Mouse (Mus musculus) MEL (cell line): ENCODE measurements at regions not wholly inside any gene's neighbourhood (a gene's known extent, or its start where the extent isn't known, plus 50 kb on each side); places are given as distances from the start of the nearest gene placed in this dataset.

ENCODE experiments used
- DNase-seq: peaks from one replicate; pipeline ENCODE4 v3.0.0; 2011; ENCODE audit warnings: low read depth, low spot score
- H3K27ac ChIP-seq: 2 replicates; pipeline ENCODE4 v1.5.1; 2012; ENCODE audit warnings: low read depth, mild to moderate bottlenecking, control low read depth, low read length, moderate library complexity; ENCODE audit not compliant: control insufficient read depth
- H3K27me3 ChIP-seq, 2 experiments: fragments of 150-350 bp in 1 of 2; sonication (generic) in 1 of 2; 2 replicates each; pipeline ENCODE4 v1.6.1; 2012; ENCODE audit warnings: low read length in 2 of 2, mild to moderate bottlenecking in 2 of 2, improper control_type of control experiment in 1 of 2, moderate library complexity in 1 of 2; ENCODE audit not compliant: insufficient read depth in 2 of 2, control insufficient read depth in 1 of 2
- H3K36me3 ChIP-seq, 2 experiments: 2 replicates each; pipeline ENCODE4 v1.6.1; 2012 to 2014; ENCODE audit warnings: low read length in 2 of 2, improper control_type of control experiment in 1 of 2, inconsistent platforms in 1 of 2, mild to moderate bottlenecking in 1 of 2; ENCODE audit not compliant: insufficient read depth in 2 of 2, control insufficient read depth in 1 of 2
- H3K4me1 ChIP-seq, 2 experiments: fragments of 150-350 bp in 1 of 2; sonication (generic) in 1 of 2; 2 replicates each; pipeline ENCODE4 v1.6.1; 2012; ENCODE audit warnings: low read length in 2 of 2, improper control_type of control experiment in 1 of 2, mild to moderate bottlenecking in 1 of 2; ENCODE audit not compliant: insufficient read depth in 2 of 2, control insufficient read depth in 1 of 2
- H3K4me3 ChIP-seq, 2 experiments: fragments of 150-350 bp in 1 of 2; sonication (generic) in 1 of 2; 2 replicates each; pipeline ENCODE4 v1.5.1; 2012; ENCODE audit warnings: low read depth in 2 of 2, low read length in 2 of 2, mild to moderate bottlenecking in 2 of 2, moderate library complexity in 2 of 2, control low read depth in 1 of 2, improper control_type of control experiment in 1 of 2; ENCODE audit not compliant: control insufficient read depth in 1 of 2, insufficient read depth in 1 of 2
- H3K79me2 ChIP-seq: 2 replicates; pipeline ENCODE4 v1.6.1; 2012; ENCODE audit warnings: mild to moderate bottlenecking, low read length, moderate library complexity; ENCODE audit not compliant: control insufficient read depth, poor library complexity, insufficient read depth
- H3K9ac ChIP-seq: 2 replicates; pipeline ENCODE4 v1.6.1; 2012; ENCODE audit warnings: low read depth, mild to moderate bottlenecking, control low read depth, low read length, moderate library complexity; ENCODE audit not compliant: control insufficient read depth, poor library complexity, severe bottlenecking
- H3K9me3 ChIP-seq: fragments of 150-350 bp; sonication (generic); replicated peaks from 2 replicates; pipeline ENCODE4 v1.6.1; 2012; ENCODE audit warnings: mild to moderate bottlenecking, low read length, improper control_type of control experiment, moderate library complexity; ENCODE audit not compliant: insufficient read depth
- CHD2 ChIP-seq: IDR thresholded peaks from 2 replicates; pipeline ENCODE4 v1.6.1; 2011; ENCODE audit warnings: low read length, improper control_type of control experiment
- CTCF ChIP-seq, 3 experiments: IDR thresholded peaks in 2 of 3; conservative IDR thresholded peaks in 1 of 3; 2 replicates each; pipeline ENCODE4 v1.5.1; 2011 to 2012; ENCODE audit warnings: low read length in 3 of 3, low read depth in 2 of 3, mild to moderate bottlenecking in 2 of 3, improper control_type of control experiment in 1 of 3, inconsistent platforms in 1 of 3, mixed read lengths in 1 of 3, moderate library complexity in 1 of 3; ENCODE audit not compliant: control insufficient read depth in 1 of 3, insufficient read depth in 1 of 3, poor library complexity in 1 of 3, severe bottlenecking in 1 of 3
- E2F4 ChIP-seq: IDR thresholded peaks from 2 replicates; pipeline ENCODE4 v1.6.1; 2011; ENCODE audit warnings: low read depth, low read length, improper control_type of control experiment, borderline replicate concordance
- ELF1 ChIP-seq: IDR thresholded peaks from 2 replicates; pipeline ENCODE4 v1.6.1; 2014; ENCODE audit warnings: low read depth, mild to moderate bottlenecking, inconsistent platforms, low read length, improper control_type of control experiment, moderate library complexity
- ETS1 ChIP-seq: IDR thresholded peaks from 2 replicates; pipeline ENCODE4 v1.6.1; 2012; ENCODE audit warnings: low read depth, mild to moderate bottlenecking, inconsistent platforms, low read length, improper control_type of control experiment, moderate library complexity
- GABPA ChIP-seq: IDR thresholded peaks from 2 replicates; pipeline ENCODE4 v1.6.1; 2012; ENCODE audit warnings: low read depth, mild to moderate bottlenecking, inconsistent platforms, low read length, improper control_type of control experiment, moderate library complexity
- GATA1 ChIP-seq: IDR thresholded peaks from 2 replicates; pipeline ENCODE4 v1.6.1; 2011; ENCODE audit warnings: low read depth, low read length, improper control_type of control experiment
- KAT2A ChIP-seq: conservative IDR thresholded peaks from 2 replicates; pipeline ENCODE4 v1.6.1; 2012; ENCODE audit warnings: low read depth, low read length, improper control_type of control experiment, inconsistent platforms
- MAFK ChIP-seq: IDR thresholded peaks from 2 replicates; pipeline ENCODE4 v1.6.1; 2011; ENCODE audit warnings: low read depth, mild to moderate bottlenecking, low read length, improper control_type of control experiment, borderline replicate concordance
- MAX ChIP-seq: IDR thresholded peaks from 2 replicates; pipeline ENCODE4 v1.6.1; 2011; ENCODE audit warnings: low read length, improper control_type of control experiment
- MAZ ChIP-seq: IDR thresholded peaks from 2 replicates; pipeline ENCODE4 v1.6.1; 2012; ENCODE audit warnings: low read depth, mild to moderate bottlenecking, inconsistent platforms, low read length, improper control_type of control experiment
- MXI1 ChIP-seq: IDR thresholded peaks from 2 replicates; pipeline ENCODE4 v1.6.1; 2011; ENCODE audit warnings: mild to moderate bottlenecking, low read depth, low read length, improper control_type of control experiment
- MYB ChIP-seq: IDR thresholded peaks from 2 replicates; pipeline ENCODE4 v1.6.1; 2011; ENCODE audit warnings: mild to moderate bottlenecking, low read depth, low read length, improper control_type of control experiment
- NELFE ChIP-seq: IDR thresholded peaks from 2 replicates; pipeline ENCODE4 v1.6.1; 2011; ENCODE audit warnings: low read depth, low read length, improper control_type of control experiment
- POLR2AphosphoS2 ChIP-seq: IDR thresholded peaks from 2 replicates; pipeline ENCODE4 v1.6.1; 2011; ENCODE audit warnings: low read length, improper control_type of control experiment
- POLR2AphosphoS5 ChIP-seq: IDR thresholded peaks from 2 replicates; pipeline ENCODE4 v1.6.1; 2012; ENCODE audit warnings: low read depth, borderline replicate concordance, mild to moderate bottlenecking, inconsistent platforms, low read length, moderate library complexity, mixed read lengths
- RAD21 ChIP-seq: IDR thresholded peaks from 2 replicates; pipeline ENCODE4 v1.6.1; 2011; ENCODE audit warnings: mild to moderate bottlenecking, low read depth, low read length, improper control_type of control experiment
- SMC3 ChIP-seq: IDR thresholded peaks from 2 replicates; pipeline ENCODE4 v1.6.1; 2011; ENCODE audit warnings: low read depth, low read length, improper control_type of control experiment
- TAL1 ChIP-seq: IDR thresholded peaks from 2 replicates; pipeline ENCODE4 v1.6.1; 2012; ENCODE audit warnings: mild to moderate bottlenecking, inconsistent platforms, low read length, moderate library complexity, mixed read lengths
- TBP ChIP-seq: IDR thresholded peaks from 2 replicates; pipeline ENCODE4 v1.8.0; 2011; ENCODE audit warnings: low read depth, low read length, improper control_type of control experiment
- TCF12 ChIP-seq: IDR thresholded peaks from 2 replicates; pipeline ENCODE4 v1.6.1; 2014; ENCODE audit warnings: low read depth, mild to moderate bottlenecking, inconsistent platforms, low read length, improper control_type of control experiment, moderate library complexity
- UBTF ChIP-seq: IDR thresholded peaks from 2 replicates; pipeline ENCODE4 v1.6.1; 2012; ENCODE audit warnings: low read depth, mild to moderate bottlenecking, inconsistent platforms, low read length, improper control_type of control experiment, moderate library complexity, borderline replicate concordance; ENCODE audit not compliant: insufficient read depth
- USF2 ChIP-seq, 2 experiments: IDR thresholded peaks; 2 replicates each; pipeline ENCODE4 v1.6.1; 2011 to 2012; ENCODE audit warnings: improper control_type of control experiment in 2 of 2, low read length in 2 of 2, borderline replicate concordance in 1 of 2, inconsistent platforms in 1 of 2, low read depth in 1 of 2, mild to moderate bottlenecking in 1 of 2; ENCODE audit not compliant: insufficient read depth in 1 of 2
- ZC3H11A ChIP-seq: IDR thresholded peaks from 2 replicates; pipeline ENCODE4 v1.6.1; 2012; ENCODE audit warnings: low read depth, mild to moderate bottlenecking, inconsistent platforms, low read length, improper control_type of control experiment
- ZKSCAN1 ChIP-seq: IDR thresholded peaks from 2 replicates; pipeline ENCODE4 v1.6.1; 2012; ENCODE audit warnings: low read depth, mild to moderate bottlenecking, inconsistent platforms, low read length, improper control_type of control experiment, moderate library complexity
- ZMIZ1 ChIP-seq: IDR thresholded peaks from 2 replicates; pipeline ENCODE4 v1.6.1; 2012; ENCODE audit warnings: low read depth, mild to moderate bottlenecking, inconsistent platforms, low read length, improper control_type of control experiment, moderate library complexity
- ZNF384 ChIP-seq: IDR thresholded peaks from 2 replicates; pipeline ENCODE4 v1.6.1; 2012; ENCODE audit warnings: low read depth, mild to moderate bottlenecking, inconsistent platforms, low read length, improper control_type of control experiment

GRCm38 (mm10) chr13:115266164-115266563 lies 164.4 kb upstream of the Itga1 start:
- H3K9ac ChIP-seq = no peak overlapping the region
- DNase-seq = no peak
- H3K4me1 ChIP-seq = no peaks in the 10 kb centered on the region
- no peaks in the 10 kb centered on the region for H3K27me3 ChIP-seq
- no peaks in the 10 kb centered on the region for H3K9me3 ChIP-seq
- H3K4me3 ChIP-seq = no peak overlapping the region
- H3K79me2 ChIP-seq = no peaks in the 10 kb centered on the region
- TF ChIP-seq GABPA (no peak), CTCF (IDR thresholded peaks at IDR 0.05 in 2 of 3, conservative IDR thresholded peaks at IDR 0.05 in 1 of 3; ENCODE audit: control insufficient read depth in 1 of 3, insufficient read depth in 1 of 3, low read depth in 2 of 3, low read length in 3 of 3, poor library complexity in 1 of 3, severe bottlenecking in 1 of 3) (no peak), RAD21 (no peak), KAT2A (no peak), POLR2AphosphoS2 (no peak), MYB (no peak), MAFK (no peak), ZMIZ1 (no peak), USF2 (IDR thresholded peaks at IDR 0.05; ENCODE audit: borderline replicate concordance in 1 of 2, insufficient read depth in 1 of 2, low read depth in 1 of 2, low read length in 2 of 2) (no peak), TAL1 (no peak), ZKSCAN1 (no peak), TCF12 (no peak), ZC3H11A (no peak), UBTF (no peak), E2F4 (no peak), GATA1 (no peak), TBP (no peak), MAZ (no peak), POLR2AphosphoS5 (no peak)
- TF ChIP-seq, all 39 proteins: peak for 0
- Histone ChIP-seq H3K27ac (no peak overlapping the region), H3K36me3 (no peaks in the 10 kb centered on the region)

- H3K4me3 ChIP-seq = no peak overlapping the region
- H3K79me2 ChIP-seq = no peaks in the 10 kb centered on the region
- DNase-seq = no peak
- no peaks in the 10 kb centered on the region for H3K27me3 ChIP-seq
- no peak overlapping the region for H3K9ac ChIP-seq
- H3K36me3 ChIP-seq = no peaks in the 10 kb centered on the region
- no peaks in the 10 kb centered on the region for H3K9me3 ChIP-seq
- no peaks in the 10 kb centered on the region for H3K4me1 ChIP-seq
- no peak overlapping the region for H3K27ac ChIP-seq
- TF ChIP-seq RAD21 = no peak
- TF ChIP-seq SMC3 = no peak
- TF ChIP-seq POLR2AphosphoS5 = no peak
- no peak for TF ChIP-seq MXI1
- TF ChIP-seq E2F4 = no peak
- no peak for TF ChIP-seq NELFE
- no peak for TF ChIP-seq MAZ
- TF ChIP-seq CTCF (IDR thresholded peaks at IDR 0.05 in 2 of 3, conservative IDR thresholded peaks at IDR 0.05 in 1 of 3; ENCODE audit: control insufficient read depth in 1 of 3, insufficient read depth in 1 of 3, low read depth in 2 of 3, low read length in 3 of 3, poor library complexity in 1 of 3, severe bottlenecking in 1 of 3) = no peak
- TF ChIP-seq MAX = no peak
- TF ChIP-seq GATA1 = no peak
- TF ChIP-seq ZNF384 = no peak
- TF ChIP-seq ETS1 = no peak
- TF ChIP-seq POLR2AphosphoS2 = no peak
- TF ChIP-seq ZKSCAN1 = no peak
- TF ChIP-seq CHD2 = no peak
- no peak for TF ChIP-seq ELF1
Observed at GRCm38 (mm10) chr13:115257345-115257744, 155.6 kb upstream of the Itga1 start.
